Mouse (Mus musculus): Measurements from ENCODE around the gene Gm20929. TPM values are rescaled to one million over a fixed set of nuclear protein-coding genes. Genes with fewer than 3 reads are reported as not detected.

Gene Gm20929
- polyA plus RNA-seq (2015; fragmentation: Illumina TruSeq; extraction: RNeasy Lipid Tissue Mini Kit (QIAGEN cat#74804); ENCODE audit: insufficient read depth, low replicate concordance) = not detected

DNA sequence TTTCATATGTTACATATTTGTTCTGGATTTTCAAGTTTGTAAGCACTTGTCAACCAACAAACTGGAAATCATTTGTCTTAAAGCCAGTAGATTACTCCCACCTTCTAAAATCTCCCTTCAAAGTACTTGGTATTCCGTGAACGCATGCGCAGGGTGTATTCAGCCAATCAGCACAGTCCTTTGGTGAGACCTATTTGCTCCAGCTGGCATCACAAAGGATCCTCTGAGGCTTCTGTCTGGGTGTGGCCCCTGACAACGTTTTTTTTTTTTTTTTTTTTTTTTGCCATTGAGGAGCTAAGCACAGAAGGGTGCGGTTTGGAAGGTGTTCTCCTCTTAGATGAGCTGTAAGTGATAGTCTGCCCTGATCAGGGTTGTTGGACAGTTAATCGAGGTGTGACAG, at the start of gene Gm20929:
Gm20929 (plus strand) TSS at position 301 of the 400 bp plus-strand sequence.

Data from spleen, adult 10 weeks (tissue).